Mouse (Mus musculus) 3T3-L1 (cell line): ENCODE measurements around the gene C1qtnf1.

ENCODE experiments used
- DNase-seq: peaks from one replicate; pipeline ENCODE4 v3.0.0-alpha.2; 2015; ENCODE audit warnings: low read depth, low spot score

The C1qtnf1 gene

DNA sequence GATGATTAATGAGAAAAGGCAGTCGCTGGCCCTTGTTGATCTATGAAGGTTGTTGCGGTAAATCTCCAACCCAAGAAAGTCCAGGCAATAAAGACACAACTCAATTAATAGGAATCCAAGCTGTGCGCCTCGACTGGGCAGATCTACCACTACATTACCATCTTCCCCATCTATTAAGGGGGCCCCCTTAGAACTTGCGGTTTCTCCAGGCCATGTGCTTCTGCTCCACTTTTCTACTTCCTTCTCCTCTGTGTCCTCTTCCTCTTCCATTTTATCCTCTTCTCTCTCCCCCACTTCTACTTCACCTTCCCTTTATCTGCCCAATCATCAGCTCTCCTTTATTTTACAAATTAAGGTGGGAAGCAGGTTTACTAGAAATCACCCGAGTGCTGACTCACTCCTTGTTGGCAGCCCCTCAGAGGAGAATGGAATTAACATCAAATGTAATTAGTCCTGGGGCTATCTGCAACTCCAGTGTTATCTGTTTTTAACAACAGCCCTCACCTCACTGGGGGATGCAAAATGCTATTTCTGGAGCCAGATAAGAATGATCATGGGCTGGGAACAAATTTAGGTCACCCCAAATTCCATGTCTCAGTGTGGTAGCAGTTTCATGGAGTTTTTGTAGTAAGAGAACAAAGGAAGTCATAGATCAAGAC is 46.0 kb downstream of the C1qtnf1 start:
- no peak for DNase-seq

DNA sequence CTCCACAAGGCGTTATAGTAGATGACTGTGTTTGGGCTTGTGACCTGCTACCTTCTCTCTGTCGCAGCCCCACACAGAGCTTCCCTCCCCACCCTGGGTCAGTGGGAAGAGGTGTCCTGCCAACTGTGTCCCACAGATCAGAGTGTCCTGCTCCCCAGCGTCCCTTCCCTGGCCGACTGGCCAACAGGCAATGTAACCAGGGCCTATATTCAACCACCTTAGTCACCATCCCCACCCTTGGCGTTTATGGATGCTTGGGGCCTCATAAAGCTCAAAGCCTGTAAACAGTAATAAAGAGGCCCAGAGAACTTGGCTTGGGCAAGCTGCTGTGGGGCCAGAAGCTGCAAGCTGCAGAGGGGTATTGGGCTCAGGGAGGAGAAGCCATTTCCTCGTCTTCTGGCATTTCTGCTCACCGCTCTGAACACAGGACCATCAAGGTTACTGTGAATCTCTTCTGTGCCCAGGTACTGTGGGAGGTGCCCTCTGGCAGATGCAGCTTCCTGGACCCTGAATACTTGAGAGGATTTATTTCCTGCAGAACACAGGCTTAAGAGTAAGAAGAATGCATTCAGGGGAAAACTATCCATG is 47.6 kb downstream of the C1qtnf1 start:
- no peak for DNase-seq

DNA sequence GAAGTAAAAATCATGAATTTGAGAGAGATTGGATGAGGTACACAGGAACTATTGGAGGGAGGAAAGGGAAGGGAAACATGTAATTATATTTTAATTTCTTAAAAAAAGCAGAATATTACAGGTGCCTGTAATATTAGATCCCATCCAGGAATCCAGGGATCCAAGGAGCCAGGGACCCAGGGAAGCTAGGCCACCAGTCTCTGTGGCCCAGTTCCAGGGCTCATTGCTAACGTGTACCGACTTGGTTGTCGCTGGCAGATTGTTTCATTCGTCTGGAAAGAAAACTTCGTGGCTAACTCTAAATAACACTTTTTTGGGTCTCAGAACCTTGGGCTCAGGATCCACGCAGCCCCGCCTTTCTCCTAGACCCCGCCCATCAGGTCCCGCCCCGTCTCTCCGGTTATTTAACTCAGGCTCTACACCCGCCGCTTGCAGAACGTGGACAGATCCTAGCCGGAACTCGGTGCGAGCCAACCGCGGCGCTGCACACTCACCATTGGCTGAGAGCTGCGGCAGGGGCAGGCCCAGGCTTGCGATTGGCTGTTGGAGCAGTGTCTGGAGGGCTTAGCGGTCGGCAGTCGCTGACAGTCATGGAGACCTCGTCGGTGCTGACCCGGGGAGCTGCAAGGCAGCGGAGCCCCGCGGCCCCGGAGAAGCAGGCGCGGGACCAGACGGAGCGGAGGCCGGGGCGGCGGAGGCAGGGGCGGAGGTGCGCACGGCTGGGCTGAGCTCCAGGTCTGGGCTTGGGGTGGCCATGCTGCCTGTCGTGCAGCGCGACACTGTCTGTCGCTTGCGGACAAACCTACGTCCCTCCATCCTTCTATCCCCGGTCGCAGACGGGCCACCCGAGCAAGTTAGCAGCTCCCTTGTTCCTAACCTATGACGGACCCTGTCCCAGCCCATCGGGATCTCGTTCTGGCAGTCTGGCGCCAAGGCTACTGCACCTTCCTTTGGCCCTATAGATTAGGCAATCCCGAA is 48.7 kb downstream of the C1qtnf1 start, which contains the start of gene Engase:
Gene Engase, plus strand, starts transcription at position 434 of the 978 bp plus-strand sequence.
- peak; percentile 82 for DNase-seq

DNA sequence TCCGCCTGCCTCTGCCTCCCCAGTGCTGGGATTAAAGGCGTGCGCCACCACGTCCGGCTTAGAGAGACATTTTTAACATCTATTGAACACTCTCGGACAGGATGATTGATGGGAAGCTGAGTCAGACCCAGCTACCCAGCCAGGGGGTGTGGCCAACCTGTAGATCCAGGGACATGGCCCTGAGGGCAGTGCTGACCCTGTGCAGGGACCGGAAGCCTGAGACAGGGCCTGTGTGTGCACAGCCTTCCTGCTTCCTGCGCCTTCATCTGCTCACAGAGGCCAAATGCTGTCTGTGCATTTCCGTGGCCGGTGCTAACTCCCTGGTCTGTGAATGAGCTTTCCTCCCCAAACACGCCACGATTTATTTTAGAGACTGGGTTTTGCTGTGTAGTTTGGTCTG is 51.8 kb downstream of the C1qtnf1 start:
- DNase-seq: no peak

DNA sequence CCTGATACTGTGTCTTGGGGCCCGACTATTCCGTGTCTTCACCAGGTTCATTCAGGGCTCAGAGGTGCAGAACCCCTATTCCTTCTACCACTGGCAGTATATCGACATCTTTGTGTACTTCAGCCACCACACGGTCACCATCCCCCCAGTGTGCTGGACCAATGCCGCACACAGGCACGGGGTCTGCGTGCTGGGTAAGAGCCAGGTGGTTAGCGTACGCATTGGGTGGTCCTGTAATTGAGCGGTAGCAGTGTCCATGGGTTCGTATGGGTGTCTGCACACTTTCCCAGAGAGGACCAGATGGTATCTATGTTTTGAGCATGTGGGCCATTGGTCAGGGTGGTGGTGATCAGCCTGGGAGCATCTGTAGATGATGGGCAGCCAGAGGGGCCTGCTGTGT is 53.2 kb downstream of the C1qtnf1 start:
- no peak for DNase-seq

DNA sequence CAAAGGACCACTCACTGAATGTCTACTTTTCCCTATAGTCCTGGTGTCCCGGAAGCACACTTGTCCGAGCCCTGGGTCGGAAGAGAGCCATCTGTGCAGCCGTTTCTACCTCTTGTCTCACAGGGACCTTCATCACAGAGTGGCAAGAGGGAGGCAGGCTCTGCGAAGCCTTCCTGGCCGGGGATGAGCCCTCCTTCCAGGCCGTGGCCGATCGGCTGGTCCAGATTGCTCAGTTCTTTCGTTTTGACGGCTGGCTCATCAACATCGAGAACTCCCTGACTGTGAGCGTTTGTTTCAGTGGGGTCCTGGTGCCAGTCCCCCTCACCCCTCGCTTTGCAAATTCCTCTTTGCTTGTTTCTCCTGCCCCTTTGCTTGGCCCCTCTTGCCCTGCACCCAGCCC is 53.7 kb downstream of the C1qtnf1 start:
- no peak for DNase-seq

DNA sequence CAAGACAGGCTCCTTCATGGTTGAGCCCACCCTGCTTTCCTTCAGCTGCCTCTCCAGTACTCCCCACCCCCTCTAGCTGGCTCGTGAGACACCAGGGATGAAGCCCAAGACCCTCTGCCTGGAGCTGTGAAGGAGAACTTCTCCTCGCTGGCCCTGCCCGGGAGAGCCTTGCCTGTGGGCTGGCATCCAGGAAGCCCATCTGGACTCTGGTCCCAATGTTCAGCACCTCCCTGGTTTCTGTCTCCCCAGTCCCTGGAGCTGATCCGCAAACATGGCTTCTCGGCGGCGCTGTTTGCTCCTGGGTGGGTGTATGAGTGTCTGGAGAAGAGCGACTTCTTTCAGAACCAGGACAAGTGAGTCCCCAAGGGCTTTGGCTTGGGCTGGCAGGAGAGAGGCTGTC is 56.2 kb downstream of the C1qtnf1 start:
- DNase-seq: no peak

DNA sequence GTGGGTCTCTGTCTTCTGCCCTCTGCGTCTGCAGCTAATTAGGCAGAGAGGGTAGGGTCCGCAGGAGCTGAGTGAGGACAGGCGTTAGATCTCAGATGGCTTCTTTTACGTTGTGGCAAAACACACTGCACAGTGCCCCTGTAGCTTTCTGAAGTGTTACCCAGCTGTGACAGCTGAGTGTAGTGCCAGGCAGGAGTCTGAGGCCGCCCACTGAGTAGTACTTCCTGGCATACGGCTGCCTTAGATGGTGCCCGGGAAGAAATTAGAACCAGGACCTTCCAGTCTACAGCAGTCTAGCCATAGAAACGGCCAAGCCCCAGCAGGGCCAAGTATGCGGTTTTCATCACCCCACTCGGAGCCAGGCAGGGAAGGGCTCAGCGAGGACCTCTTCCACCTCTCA is 57.3 kb downstream of the C1qtnf1 start:
- DNase-seq: no peak

DNA sequence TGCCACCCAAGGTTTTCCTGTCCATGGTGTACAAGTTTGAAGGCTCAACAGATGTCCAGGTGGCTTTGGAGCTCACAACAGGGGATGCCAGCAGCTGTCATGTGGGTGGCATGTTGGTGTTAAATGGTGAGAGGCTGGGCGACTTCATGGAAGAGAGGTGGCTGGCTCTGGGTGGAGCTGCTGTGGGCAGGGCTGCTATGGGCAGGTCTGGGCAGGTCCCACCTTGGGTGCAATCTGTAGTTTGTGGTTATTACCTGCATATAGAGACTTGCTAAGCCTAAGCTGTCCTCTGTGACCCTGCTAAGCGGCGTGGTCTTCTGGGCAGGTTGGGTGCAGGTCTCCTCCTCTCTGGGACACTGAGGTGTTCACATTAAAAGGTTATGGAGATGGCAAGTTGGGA is 57.8 kb downstream of the C1qtnf1 start:
- no peak for DNase-seq

DNA sequence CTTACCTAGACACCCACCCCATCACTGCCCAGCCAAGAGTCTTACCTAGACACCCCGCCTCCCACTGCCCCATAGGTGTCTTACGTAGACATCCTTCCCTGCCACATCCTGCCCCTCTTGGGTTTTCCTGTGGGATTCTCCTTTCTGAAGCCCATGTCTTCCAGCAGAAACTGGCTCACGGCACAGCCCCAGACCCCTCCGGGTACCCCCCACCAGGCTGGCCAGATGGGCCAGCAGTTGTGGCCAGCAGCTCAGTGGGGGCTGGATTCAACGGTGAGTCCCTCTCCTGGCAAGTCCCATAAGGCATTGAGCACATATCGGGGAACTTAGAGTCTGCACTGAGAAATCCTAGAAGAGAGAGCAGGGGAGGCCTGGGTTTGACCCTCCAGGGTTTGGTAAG is 58.3 kb downstream of the C1qtnf1 start:
- no peak for DNase-seq

DNA sequence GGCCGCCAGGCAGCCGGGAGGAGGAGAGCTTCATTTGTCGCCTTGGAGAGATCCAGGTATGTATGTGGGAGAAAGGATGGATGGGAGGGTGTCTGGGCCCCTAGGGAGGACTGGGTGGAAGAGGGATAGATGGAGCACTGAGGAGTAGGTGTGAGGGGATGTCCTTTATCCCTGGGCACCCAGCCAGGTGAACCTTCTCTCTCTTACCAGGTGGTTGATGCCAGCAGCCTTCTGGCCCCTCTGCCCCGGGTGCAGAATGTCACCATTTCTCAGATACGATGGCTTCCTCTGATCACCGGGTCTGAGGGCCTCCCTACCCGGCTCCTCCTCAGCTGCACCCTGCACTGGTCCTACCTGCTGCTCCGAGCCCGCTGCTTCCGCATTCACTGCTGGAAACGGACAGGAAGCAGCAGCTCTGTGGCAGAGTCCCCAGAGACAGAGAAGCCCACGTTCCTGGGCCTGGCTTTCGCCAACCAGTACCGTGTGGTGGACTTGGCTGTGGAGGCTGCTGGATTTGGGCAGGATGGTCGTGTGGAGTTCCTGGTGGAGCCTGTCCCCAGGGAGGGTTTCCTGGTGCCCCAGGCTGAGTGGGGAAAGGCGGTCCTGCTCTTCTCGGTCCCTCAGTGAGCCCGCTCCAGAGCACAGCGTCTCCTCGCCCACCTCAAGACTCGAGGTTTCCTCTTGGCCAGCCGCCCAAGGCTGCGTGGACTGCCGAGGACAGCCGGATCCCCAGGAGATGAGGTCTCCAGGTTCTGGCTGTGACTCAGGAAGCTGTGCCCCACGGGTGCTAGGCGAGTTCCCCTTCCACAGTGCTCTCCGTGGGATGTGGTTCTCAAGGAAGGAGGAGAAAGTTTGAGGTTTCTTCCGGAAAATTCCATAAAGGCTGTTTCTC is 59.1 kb downstream of the C1qtnf1 start:
- DNase-seq: no peak

DNA sequence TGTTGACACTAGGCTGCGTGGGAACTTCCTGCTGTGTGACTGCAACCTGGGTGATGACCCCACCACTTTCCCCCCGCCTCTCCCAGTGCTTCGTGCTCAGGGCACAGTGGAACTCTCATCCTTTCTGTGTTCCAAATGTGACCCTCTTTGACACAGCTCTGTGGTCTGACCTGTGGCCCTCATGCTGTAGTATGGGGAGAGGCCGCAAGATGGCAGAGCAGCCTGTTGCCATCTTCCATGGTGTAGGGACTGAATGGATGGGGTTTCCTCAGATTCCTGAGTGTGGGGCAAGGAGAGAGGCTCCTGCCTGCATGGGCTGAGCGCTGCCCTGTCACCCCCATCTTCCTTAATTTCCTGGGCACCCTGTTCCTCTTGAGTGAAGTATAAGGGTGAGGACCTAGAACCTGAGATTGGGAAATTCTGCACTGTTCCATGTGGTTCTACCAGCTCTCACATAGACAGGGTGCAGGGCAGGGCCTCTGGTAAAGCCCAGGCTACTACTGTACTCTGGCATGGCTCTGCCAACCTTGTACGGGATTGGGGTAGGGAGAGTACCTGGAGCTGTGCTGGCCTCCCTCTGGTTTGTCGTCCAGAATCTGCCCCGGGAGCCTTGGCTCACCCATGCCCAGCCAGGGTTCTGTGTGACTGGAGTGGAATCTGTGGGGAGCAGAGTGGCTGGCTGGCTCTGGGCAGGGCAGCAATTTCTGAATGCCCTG is 60.3 kb downstream of the C1qtnf1 start:
- peak; percentile 51 for DNase-seq

DNA sequence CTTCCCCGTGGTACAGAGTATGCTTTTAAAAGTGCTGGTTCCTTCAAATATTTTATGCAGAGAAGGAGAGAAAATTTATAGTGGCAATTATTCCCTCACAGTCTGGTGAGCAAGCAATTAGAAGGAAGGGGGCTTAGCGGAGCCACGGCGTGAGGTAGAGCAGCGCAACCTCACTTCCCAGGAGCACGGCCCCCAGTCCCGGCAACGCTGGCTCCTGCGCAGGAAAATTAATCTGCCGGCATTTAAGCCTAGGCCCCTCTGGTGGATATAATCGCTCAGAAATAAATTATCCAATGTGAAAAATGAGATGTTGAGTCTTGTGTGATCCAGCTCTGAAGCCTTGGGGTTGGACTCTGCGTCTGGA is 60.9 kb downstream of the C1qtnf1 start:
- no peak for DNase-seq

DNA sequence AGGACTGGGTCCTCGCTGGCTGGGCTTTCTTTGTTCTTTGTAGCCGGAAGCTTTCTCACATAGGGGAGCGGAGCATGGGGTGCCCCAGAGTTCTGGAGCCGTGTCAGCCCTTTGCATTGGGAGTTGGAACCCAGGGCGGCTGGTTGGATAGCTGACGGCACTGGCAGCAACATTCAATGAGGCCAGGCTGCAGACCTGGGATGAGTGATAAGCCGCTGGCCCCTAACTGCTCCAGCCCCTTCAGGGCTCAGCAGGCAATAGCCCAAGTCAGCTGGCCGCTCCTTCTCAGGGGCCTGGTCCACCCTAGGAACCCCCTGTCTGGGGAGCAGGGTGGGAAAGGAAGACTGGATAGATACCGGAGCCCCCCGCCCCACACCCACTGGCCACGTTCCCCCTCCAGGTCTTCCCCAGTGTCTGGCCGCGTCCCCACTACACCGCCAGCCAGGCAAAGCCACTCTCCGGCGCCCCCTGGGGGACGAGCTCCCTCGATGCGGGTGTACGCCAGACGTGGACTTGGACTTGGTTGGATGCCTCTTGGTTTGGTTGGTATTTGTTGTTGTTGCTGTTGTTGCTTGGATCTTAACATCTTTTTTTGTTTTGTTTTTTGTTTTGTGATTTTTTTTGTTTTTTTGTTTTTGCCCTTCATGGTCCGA is 62.7 kb downstream of the C1qtnf1 start:
- DNase-seq: peak; percentile 18

DNA sequence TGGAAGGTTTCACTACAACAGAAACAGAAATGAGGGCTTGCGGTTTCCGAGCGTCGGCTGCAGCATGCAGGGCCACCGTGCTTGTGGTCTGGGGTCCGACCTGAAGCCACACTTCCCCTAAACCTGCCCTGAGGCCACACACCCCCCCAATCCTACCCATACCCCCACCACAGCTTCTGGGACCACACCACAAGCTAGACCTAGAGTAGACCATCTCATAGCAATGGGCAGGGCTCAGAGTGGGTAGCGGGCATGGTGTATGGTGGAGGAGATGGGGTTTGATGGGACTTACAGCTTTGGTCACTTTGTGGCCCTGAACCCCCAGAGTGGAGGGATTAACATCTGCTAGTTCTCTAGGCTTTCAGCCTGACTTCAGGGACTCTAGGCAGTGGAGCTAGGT is 63.2 kb downstream of the C1qtnf1 start:
- no peak for DNase-seq

DNA sequence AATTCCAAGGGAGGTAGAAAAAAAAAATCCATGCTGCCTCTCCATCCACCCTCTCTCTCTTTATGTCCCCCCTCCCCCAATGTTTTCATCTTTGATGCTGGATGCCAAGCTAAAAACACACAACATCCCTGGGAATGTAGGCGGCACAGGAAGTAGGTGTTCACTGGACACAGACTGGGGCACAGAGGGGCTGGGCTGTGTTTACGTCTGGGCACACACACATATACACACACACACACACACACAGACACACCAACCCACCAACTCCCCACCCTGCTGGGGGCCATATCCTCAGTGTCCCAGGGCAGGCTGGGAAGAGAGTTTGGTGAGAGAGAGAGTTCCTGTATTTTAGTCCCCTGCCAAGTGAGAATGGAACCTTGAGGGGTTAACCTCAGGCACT is 65.5 kb downstream of the C1qtnf1 start:
- no peak for DNase-seq

DNA sequence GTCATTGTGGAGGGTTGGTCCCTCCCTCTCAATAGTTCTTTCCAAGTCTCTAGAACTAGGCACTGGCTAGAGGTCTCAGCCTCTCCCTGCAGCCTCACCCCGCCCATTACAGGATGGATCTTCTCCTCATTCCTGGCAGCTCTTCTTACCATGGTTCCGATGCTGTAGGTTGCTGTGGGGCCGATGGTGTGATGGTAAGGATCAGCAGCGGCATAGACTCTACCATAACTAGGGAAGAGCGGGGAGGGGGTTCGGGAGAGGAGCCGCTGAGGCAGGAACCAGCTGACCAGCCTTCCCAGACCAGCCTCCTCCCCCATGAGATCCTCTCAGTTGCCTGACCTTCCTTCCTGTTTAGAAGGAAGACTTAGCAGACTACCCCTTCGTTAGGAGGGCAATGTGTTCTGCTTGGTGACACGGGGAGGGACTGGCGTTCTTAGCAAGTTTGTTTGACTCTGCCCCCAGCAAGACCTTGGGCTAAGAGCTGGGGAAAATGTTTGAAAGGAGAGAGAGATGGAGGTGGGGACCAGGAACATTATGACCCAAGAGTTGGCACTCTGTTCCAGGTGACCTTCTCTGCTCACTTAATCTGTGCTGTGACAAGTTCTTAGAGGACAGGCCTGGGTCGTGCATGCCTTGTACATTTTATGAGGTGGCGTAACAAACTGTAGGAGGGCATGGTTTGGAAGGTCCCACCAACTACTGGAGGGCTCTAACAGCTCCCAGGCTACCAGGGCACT is 66.2 kb downstream of the C1qtnf1 start:
- no peak for DNase-seq

DNA sequence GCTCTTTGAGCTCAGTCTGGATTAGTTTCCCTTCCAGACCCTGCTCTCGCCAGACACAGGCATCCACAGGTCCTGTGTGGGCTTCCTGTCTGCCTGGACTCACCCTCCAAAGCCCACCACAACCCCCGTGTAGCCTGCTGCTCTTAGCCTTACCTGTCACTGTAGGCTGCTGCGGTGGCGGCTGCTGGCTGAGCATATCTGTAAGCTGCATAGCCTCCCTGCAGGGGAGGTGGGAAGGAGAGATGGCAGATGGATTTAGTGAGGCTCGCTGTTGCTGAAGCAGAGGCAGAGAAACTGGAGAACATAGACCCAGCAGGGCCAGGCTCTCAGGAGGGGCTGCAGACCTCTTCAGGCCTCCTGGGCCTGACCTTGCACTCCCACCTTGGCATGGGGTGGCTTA is 67.1 kb downstream of the C1qtnf1 start:
- DNase-seq: no peak

DNA sequence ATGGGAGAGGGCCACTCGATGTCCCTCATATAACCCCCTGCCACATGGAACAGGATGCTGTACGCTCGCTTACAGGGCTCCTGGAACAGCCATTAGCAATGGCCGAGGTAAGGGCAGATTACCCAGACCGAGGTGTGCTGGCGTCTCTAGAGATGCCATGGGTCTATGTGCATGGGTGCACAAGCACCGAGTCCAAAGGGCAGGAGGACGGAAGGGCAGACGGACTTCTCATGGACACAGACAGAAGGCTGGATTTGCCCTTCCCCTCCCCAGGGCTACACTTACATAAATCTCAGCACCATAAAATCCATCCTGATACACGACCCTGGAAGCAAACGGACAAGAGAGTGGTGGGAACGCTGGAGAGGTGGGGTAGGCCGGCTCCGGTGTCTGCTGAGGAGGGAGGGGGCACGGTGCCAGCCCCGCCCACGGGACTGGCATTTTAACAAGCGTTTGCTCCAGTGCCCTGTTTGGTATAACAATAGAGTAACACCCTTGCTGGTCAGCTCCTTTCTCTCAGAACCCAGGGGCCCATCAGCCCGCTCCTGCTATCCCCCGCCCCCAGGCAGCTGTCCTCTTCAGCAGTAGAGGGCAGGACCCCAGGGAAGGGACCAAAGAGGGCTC is 68.2 kb downstream of the C1qtnf1 start:
- no peak for DNase-seq
